Mouse (Mus musculus): ENCODE data around the gene Pif1. TPM values are rescaled to one million over a fixed set of nuclear protein-coding genes. Genes with fewer than 3 reads are reported as not detected.

Gene Pif1
- total RNA-seq, 2 experiments from 2014 or later: 0.30 to 0.61 TPM

DNA sequence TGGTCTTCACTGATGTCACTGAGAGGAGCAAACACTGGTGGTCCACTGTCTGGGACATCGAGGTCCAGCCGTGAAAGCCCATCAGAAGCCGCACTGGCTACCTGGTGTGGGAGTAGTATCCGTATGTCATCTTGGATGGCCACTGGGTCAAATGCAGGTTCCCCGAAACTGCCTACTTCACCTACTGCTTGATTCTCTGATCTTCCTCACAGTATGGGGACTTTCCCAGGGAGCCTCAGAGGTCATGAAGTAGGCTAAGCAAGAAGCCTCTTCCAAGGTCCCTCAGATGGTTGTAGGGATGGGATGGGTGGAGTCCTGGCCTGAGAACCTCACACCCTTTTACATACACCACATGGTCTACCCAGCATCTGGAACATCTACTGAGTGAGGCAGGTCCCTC lies 30.0 kb upstream of the Pif1 start:
- intact Hi-C loops (cut with DNase I): no loop called here
- no peak for DNase-seq

DNA sequence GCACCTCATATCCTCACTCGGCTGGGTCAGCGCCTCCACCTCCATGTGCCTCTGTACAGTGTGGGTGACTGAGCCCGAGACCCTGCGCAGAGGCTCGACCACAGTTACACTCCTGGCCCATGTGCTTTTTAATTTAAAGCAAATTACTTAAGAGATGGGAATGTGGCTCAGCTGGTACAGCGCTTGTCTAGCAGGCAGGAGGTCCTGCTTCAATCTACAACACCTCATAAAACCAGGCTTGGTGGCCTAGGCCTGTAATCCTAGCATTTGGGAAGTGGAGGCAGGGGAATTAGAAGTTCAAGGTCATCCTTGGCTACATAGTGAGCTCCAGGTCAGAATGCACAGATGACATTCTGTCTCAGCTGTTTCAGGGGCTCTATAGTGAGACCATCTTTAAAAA lies 28.2 kb upstream of the Pif1 start:
- intact Hi-C loops (cut with DNase I): no loop called here
- DNase-seq: no peak

DNA sequence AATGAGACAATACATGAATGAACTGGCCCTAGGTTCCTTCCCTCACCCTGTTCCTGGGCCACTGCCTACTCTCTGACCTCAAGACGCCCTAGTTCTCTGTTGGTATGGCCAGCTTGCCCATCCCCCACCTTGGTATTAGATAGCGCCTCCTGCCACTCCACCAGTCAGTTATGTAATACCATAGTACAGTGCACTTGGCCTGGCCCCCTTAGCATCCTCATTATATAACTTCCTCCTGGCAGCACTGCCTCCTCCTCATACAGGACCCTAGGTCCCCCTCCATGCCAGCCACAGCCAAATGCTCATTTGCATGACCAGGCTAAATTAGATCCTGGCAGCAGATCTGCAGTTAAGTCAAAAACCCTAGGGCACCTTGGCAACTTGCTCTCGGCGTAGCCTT lies 25.9 kb upstream of the Pif1 start:
- intact Hi-C loops (cut with DNase I): no loop called here
- peak; percentile 52 to 59 for DNase-seq

DNA sequence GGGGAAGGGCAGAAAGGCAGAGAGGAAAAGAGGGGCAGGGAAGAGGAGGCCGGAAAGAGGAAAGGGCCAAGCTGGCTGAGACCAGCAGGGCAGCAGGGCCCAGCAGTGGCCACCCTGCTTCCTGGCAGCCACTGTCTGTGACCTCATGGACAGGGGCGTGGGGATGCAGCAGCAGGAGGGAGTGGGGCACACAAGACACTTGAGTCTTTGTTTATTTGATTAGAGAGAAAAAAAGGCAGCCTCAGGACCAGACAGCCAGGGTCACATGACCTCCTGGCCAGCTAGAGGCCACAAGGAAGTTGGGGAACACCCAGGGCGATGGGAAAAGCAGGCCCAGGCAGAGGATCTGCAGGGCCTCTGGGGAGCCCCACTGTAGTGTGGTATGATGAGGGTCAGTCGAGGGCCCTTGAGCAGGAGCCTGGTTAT lies 24.9 kb upstream of the Pif1 start:
- peak; percentile 65 to 72 for DNase-seq
- intact Hi-C loops (cut with DNase I): loop anchor here (2.0 kb wide), 1 partner anchor 17 kb away; no protein-coding TSS in a partner anchor

DNA sequence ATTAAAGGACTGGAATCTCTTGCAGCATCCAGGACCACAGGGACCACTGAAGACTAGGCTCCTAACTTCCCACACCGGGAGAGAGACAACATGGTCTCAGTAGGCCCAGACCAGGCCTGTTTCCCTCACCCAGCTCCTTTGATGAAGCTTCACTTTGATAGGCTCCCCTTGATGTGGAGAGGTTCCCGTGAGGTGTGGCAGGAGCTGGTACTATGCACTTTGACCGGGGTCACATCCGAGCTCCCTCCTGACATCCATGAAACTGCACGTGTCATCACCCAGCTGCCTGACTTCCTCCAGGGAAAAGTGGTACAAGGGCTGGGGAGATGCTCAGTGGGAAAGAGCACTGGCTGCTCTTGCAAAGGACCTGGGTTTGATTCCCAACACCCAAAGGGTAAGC lies 23.9 kb upstream of the Pif1 start:
- no peak for DNase-seq
- intact Hi-C loops (cut with DNase I): loop anchor here (2.0 kb wide), 1 partner anchor 16 kb away; no protein-coding TSS in a partner anchor

DNA sequence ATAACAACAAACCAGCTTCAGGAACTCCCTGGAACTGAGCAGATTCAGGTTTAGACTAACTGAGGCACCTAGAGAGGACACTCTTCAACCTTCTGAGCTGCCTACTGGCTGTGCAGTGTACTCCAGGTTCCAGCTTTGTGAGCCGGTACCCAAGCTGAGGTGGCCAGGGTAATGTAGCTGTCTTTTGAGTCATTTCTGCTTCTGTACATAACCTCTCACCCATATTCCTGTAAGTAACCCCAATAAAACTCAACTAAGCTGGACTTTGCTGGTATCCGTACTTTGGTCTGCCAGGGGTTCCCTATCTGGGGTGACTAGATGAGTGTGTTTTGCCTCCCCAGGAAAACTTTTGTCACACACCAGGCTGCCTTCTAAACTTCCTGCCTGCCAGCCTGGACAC lies 22.3 kb upstream of the Pif1 start:
- no peak for DNase-seq
- intact Hi-C loops (cut with DNase I): no loop called here

DNA sequence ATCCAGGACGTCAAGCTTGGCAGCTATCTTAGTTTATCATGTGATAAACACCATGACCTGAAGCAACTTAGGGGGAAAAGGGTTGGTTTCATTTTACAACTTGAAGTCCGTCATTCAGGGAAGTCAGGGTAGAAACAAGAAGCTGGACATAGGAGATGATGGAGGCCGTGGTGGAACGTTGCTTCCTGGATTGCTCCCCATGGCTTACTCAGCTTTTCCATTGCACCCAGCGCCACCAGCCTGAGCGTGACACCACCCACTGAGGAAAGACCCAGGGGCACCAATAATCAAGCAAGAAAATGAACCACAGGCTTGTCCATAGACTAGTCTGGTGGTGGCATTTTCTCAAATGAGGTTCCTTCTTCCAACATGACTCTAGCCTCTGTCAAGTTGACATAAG lies 18.2 kb upstream of the Pif1 start:
- no peak for DNase-seq
- intact Hi-C loops (cut with DNase I): no loop called here

DNA sequence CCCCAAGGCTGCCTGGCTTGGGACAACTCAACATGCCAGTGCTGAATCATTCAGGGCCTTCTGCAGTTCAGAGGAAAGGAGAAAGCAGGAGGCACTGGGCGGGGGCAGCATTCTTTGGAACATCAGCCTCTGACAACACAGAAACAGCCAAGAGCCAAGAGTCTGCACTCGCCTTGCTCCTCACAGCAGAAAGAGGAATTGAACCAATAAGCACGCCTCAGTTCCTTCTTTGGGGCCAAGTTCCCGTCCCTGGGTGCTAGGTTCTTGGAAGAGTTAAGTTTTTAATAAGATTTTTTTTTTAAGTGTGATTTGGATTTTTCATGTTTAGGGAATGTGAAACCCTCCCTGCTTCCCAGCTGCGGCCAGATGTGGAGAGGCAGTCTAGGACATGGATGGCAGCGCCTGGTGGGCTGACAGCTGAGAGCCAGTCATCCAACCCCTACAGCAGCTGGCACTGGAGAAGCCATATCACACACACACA lies 17.4 kb upstream of the Pif1 start:
- peak; percentile 53 to 62 for DNase-seq
- intact Hi-C loops (cut with DNase I): no loop called here

DNA sequence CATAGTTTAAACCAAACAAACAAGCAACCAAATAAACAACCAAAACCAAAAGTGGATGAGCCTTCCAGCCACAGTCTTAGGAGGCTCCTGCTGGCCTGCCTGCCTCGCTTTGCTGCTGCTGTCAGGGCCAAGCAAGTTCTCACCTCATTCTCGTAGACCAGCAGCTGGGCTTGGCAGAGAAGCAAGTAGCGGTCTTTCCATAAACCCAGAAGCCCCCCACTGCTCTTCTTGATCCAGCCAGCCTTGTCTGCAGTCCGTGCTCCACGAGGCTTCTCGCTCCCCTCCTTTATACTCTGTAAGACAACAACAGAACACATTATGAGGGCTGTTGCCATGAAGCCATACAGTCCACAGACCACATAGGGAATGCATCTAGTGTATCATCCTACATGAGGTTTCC lies 14.1 kb upstream of the Pif1 start:
- intact Hi-C loops (cut with DNase I): no loop called here

DNA sequence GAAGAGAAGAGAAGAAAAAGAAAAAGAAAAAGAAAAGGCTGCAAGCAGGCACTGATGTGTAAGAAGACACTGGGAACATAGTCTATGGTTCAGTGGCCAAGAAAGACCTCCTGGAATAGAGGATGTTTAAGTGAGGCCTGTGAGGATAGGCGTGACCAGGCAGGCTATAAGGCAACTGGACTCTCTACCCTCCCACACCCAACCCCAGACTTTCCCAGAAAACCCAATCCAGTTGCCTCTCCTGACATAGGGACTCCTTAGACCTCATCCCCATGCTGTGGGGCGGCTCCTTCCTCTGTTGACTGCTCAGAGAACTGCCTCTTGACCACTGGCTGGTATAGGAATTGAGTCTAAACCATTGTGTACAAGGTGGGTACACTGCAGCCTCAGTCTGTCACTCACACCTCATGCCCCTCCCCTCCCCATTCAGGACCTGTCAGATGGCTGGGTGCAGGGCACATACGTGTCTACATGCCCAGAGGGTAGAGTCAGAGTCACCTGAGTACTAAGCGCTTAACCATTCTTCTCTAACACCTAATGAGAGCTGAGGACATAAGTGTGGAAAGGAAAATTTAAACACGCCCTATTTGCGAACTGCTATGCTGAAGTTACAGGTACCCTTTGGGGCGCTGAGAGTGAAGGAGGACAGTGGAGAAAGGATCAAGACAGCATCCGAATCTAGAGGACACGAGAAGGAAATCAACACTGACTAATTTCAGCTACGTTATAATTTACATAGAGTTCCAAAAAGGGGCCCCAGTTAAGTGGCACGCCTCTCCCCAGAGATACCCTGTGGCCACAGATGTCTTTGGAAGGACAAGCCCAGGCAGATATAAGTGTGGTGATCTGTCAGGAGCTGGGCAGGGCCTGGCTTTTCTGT lies 12.2 kb upstream of the Pif1 start:
- intact Hi-C loops (cut with DNase I): loop anchor here (5.0 kb wide), 1 partner anchor 112 kb away; the partner anchor contains the start of gene Spg21

More for the DNA sequence above, 14.1 kb upstream of the Pif1 start:
- no peak for DNase-seq

DNA sequence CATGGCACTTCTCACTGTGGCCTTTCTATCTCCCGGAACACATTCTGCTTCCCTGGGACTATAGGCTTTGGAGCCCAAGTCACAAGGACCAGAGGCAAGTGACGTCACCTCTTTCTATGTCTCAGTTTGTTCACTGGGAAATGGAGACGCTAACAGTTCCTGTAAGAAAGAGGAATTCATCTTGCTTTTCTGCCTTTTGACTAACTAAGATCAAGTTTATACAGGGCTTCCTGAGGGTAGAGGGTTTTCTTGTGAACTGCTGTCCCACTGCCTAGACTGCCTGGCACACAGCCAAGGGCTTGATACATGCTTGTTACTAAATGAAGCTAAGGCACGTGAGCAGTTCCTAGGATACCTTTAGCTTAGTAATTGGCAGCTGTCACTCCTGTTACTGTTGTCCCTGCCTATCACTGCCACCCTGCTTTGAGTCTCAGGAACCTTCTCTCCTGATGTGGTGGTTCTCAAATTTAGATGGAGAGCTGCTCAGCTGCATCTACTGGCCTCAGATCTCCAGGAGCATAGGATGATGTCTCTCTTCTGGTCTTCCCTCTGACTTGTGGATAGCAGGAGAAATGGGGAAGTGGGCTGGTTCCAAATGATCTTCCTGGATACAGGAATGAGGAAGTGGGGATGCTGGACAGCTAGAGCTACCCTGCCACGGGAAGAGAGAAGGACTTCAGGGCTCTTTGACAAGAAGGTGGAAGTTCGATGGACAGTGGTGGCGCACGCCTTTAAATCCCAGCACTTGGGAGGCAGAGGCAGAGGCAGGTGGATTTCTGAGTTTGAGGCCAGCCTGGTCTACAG lies 11.4 kb upstream of the Pif1 start:
- intact Hi-C loops (cut with DNase I): loop anchor here (5.0 kb wide), 1 partner anchor 113 kb away; the partner anchor contains the start of gene Spg21
- peak; percentile 54 to 57 for DNase-seq

More for the DNA sequence above, 12.2 kb upstream of the Pif1 start:
- no peak for DNase-seq

DNA sequence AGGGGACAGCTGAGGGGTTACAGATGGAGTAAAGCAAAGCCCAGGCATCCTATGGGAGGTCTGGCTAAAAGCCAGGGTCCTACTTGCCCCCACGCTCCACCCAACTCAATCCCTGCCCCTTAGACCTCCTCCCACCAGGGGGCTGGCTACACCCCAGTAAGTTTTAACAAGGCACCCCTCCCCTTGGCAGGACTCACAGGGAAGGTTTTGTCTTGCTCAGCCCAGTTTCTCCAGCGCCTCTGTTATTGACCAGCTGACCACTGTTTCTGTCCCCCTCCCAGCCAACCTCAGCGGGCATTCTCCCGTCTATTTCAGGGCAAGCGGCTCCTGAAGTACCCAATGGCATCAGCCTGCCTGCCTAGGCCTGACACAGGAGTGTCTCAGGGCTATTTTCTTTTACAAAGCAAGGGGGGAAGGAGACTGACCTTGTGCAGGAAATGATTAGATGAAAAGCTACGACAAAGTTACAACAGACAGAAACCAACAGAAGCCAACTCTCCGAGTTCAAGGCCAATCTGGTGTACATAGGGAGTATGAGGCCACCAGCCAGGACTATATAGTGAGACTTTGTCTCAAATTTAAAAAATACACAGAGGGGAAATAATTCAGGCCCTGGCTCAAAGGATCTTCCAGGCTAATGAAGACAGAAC lies 10.0 kb upstream of the Pif1 start:
- intact Hi-C loops (cut with DNase I): loop anchor here (5.0 kb wide), 1 partner anchor 115 kb away; the partner anchor contains the start of gene Spg21
- DNase-seq: peak; percentile 35 to 52

DNA sequence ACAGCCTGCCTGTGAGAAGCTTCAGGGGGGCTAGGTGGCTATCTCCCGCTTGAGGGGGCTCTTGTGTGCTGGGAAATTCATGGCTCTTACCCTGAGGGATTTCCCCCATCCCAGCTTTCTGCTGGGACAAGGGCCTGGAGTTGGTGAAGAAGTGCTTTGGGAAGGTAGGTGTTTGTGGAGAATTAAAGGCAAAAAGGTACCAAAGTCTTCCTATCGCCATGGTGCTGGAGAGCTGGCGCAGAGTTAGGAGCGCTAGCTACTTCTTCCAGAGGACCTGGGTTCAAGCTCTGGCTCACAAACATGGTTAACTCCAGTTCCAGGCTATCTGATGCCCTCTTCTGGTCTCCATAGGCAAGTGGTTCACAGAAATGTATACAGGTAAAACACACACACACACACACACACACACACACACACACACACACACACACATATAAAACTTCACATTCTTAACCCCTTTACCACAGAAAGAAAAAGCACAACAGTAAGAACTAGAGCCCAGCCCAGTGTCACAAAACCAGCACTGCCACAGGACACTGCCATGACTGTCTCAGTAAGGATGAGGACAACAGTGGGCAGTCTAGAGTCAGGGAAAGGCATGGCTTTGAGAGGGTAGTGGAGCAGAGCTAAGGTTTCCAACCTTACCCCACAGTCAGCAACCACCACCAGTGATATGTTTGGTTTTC lies 9.3 kb upstream of the Pif1 start:
- intact Hi-C loops (cut with DNase I): loop anchor here (2.0 to 5.0 kb wide), 3 partner anchors 15 to 115 kb away; partner anchors contain the start of gene Spg21
- DNase-seq: no peak

DNA sequence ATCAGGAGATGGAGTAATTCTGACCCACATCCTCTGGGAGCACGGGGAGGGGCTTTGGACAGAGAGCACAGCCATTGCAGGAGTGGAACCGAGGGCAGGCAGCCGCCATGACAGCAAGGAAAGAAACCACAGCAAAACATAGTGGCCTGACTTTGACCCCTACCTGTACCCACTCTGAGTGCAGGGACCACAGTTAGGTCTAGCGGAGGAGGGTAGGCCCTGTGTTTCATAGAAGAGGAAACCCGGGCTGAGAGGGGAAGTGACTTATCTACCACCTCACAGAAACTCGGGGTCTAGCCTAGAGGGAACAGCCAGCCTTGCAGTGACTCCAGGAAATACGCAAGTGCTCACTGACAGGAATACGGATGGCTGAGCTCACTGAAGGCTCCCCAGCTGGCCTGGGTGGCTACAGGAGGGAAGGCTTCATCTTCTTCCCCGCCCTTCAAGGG lies 8.1 kb upstream of the Pif1 start:
- peak; percentile 53 to 66 for DNase-seq
- intact Hi-C loops (cut with DNase I): loop anchor here (2.0 to 5.0 kb wide), 3 partner anchors 16 to 117 kb away; partner anchors contain the start of gene Spg21

DNA sequence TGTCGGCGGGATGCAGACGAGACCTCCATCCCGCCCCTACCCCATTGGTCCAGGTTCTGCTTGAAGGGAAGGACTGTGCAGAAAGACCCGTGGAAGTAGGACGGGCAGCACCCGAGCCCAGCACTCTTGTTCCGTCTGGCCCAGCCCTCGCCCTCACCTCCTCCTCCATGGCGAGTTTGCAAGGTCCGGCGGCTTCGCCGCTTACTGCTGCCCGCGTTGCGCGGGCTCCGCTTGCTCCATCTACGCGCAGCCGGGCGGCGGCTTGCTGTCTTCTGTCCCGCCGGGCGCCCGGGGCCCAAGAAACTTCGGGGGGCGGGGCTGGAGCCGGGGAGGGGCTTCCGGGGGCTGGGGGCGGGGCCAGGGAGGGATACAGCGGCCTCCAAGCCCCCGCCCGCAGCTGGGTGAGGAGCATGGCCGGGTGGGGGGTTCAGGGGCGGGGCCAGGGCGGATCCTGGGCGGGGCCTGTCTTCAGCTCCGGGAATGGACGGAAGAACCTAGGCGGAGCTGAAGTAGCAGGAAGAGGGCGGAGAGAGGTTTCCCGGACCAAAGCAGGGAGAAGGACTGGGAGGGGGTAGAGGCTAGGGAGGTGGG lies 7.1 kb upstream of the Pif1 start, which contains the start of gene Plekho2:
Gene Plekho2 (minus strand): TSS at position 260 of the 591 bp plus-strand sequence.
- DNase-seq: peak; percentile 89 to 91
- intact Hi-C loops (cut with DNase I): loop anchor here (1.0 to 5.0 kb wide), 5 partner anchors 17 to 147 kb away; partner anchors contain the start of gene Spg21

DNA sequence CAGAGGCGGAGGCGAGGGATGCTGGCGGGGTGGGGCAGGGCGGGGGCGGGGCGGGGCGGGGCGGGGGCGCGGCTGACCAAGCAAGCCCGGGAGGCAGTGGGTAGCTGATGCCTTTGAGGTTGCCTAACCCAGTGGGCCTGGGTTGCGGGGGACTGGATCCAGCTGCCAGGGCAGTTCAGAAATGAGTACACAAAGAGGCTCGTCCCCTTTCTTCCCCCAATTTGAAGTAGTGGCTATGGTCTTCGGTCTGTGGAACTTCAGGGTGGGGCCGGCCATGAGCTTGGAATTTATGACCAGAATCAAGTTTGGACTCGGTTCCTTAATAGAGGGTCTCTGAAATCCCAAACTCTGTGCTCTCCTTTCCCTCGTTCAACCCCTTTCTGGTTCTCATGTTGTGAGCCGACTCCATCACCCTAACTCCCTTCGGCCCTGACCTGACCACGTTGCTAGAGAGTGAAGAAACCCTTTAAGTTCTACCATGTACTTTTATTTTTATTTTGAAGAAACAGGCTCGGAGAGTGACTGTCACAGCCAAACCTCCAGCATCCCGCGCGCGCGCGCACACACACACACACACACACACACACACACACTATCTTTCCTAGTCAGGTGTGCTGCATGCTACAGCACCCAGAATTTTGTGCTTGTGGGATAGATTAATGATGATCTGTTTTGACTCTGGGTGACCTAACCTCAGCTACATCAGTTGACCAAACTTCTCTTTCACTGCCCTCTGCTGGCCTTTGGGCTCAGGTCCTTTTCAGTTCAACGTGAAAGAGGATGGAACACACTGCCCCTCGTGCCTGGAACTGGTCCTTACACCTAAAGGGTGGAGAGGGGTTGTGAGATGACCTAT lies 6.3 kb upstream of the Pif1 start:
- DNase-seq: peak; percentile 84 to 85
- intact Hi-C loops (cut with DNase I): loop anchor here (1.0 to 2.0 kb wide), 2 partner anchors 56 to 148 kb away; no protein-coding TSS in a partner anchor

DNA sequence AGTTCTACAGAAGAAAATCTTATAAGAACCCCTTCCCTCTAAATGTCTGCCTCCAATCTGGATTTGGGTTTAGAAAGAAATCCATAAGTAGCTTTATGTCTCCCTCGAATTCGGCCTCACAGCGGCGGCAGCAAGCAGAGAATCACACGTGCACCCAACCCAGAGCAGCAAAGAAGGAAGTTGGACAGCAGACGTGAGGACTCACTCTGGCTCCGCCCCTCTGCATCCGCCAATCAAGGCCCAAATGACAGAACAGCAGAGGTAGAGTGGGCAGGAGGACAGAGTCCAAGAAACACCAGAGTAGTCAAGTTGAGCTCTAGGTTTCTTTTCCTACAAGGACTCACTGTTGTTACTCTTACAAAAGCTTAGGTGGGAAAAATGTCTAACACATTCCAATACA lies 3.9 kb upstream of the Pif1 start:
- no peak for DNase-seq
- intact Hi-C loops (cut with DNase I): no loop called here

DNA sequence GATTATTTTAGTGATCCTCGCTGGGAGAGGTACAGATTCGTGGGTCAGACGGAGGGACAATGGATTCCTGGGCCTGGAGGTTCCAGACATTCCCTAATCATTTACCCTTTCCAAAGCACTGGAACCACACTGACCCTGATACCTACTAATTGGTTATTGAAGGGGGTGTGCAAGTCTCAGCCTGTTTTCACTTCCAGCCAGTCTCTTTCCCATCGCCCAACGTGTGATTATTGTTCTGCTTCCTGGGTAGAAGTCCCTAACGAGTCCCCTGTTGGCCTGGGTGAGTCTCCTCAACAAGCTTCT lies 261 bp downstream of the Pif1 start:
- DNase-seq: no peak
- intact Hi-C loops (cut with DNase I): no loop called here
